Mouse (Mus musculus): Measurements from ENCODE around the gene Anapc13. TPM values are rescaled to one million over a fixed set of nuclear protein-coding genes. Genes with fewer than 3 reads are reported as not detected.

Anapc13 gene
- polyA plus RNA-seq, 1 experiment: 362 TPM

DNA sequence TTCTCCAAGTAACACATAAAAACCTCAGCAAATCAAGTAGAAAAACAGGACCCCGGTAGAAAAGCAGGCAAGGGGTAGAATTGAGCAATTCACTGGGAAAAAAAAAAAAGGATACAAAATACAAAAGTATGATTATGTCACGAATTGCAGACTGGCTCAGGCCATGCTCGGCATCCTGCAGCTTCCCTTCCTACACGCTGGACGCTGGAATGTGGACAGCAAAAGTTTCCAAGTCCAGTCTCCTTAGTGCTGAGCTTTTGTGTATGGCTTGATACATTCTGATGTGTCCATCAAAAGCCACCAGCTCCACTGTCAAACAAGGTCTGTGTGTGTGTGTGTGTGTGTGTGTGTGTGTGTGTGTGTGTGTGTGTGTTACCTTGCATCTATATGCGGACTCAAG lies 15.4 kb downstream of the Anapc13 start:
- Histone ChIP-seq H3K4me3 (ENCODE audit: insufficient read depth, low read depth, low read length) (no peak overlapping the region), H3K27ac (replicated peaks; ENCODE audit: low read depth, low read length) (no peak overlapping the region), H3K4me1 (ENCODE audit: control insufficient read depth, insufficient read depth, insufficient read length, low read length) (peaks cover 2% of the 10 kb centered on the region)

DNA sequence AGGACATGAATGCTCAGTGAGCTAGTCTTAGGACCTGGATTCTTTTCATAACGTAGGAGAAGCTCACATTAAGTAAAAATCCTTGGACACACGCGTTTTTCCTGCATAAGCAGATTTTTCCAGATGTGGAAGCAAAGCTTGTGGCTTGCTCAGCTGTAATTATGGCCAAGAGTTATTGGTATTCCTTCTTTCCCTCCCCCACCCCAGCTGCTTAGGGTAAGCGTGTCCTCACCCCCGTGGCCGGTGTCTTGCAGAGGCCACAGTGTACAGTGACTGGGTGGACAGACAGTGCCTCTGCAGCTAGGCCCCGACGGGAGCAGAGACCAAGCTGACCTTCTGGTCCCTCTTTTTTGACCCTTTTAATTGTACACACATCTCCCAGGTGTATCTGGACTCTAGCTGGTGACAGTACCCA lies 17.0 kb downstream of the Anapc13 start:
- Histone ChIP-seq H3K4me3 (ENCODE audit: insufficient read depth, low read depth, low read length) (no peak overlapping the region), H3K4me1 (ENCODE audit: control insufficient read depth, insufficient read depth, insufficient read length, low read length) (peaks cover 2% of the 10 kb centered on the region), H3K27ac (replicated peaks; ENCODE audit: low read depth, low read length) (peak overlapping the region; percentile 70; the same call in 1 of the 2 replicates)

DNA sequence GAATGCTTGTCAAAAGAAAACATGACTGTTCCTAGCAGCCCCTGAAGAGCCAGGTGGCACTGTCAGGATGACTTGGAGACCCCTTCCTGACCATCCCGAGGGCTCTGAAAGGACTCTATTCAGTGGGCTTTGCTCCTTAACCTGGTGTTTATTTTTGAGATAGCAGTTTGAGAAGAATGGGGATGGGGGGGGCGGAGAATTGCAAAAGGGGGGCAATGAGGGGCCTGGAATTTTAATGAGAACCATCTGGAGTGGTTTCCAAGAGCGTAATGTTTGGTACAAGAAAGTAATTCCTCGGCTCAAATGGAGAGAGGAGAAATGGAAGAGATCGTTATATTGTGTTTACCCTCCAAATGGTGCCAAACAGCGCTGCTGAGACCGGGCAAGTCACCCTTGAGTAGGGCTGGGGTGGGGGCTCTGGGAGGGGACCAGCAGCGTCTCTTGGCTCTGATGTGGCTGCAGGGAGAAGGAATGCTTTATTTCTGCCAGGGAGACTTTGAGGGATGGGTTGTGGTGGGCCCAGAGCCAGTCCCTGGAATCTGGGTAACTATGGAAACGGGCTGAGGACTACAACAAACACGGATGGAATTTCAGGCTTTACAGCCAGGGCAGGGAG lies 17.5 kb downstream of the Anapc13 start:
- H3K4me1 ChIP-seq (ENCODE audit: control insufficient read depth, insufficient read depth, insufficient read length, low read length): peaks cover 2% of the 10 kb centered on the region
- peak overlapping the region; percentile 70 for H3K27ac ChIP-seq (replicated peaks; ENCODE audit: low read depth, low read length)
- no peak overlapping the region for H3K4me3 ChIP-seq (ENCODE audit: insufficient read depth, low read depth, low read length)

DNA sequence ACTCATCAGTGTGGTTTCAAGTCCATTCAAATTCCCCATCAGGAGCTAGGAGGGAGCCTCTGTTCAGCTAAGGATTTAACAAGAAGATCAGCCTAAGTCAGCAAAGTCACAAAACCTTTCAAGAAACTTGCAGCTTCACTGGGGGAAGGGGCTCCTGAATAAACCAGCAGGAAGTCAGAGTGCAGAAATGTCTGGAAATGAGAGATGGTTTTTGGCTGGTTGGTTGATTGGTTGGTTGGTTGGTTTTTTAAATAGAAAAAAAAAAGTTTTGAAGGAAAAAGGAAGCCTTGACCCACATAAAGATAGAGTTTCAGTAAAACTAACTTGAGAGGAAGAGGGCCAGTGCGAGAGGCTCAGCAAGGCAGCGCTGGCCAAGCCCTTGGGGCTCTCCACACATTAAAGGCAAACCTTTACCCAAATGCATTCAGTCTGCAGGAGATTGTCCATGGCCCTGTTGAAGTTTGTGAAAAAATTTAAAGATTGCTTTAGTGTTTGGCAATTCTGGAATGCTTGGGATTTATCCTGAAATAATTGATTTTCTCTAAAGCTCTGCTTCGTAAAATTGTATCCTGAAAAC lies 19.1 kb downstream of the Anapc13 start:
- no peak overlapping the region for H3K27ac ChIP-seq (replicated peaks; ENCODE audit: low read depth, low read length)
- peaks cover 2% of the 10 kb centered on the region for H3K4me1 ChIP-seq (ENCODE audit: control insufficient read depth, insufficient read depth, insufficient read length, low read length)
- no peak overlapping the region for H3K4me3 ChIP-seq (ENCODE audit: insufficient read depth, low read depth, low read length)

DNA sequence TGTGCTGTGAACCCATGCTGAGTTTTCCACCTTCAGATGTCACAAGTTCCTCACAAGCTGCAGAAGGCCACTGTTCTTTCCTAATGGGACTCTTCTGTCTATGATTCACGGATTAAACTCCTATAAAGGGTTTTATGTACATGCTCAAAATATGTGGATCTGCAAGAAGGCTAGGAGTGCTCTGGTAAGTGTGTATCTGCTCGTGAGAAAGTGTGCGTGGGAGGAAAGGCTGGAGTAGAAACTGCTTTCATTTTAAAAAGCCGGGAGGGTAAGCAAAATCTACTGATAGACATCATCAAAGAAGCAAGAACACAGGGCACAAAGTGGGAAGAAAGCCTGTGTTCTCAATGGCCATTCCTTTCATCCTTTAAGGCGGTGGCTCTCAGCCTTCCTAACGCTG lies 20.9 kb downstream of the Anapc13 start:
- no peak overlapping the region for H3K4me3 ChIP-seq (ENCODE audit: insufficient read depth, low read depth, low read length)
- no peak overlapping the region for H3K27ac ChIP-seq (replicated peaks; ENCODE audit: low read depth, low read length)
- H3K4me1 ChIP-seq (ENCODE audit: control insufficient read depth, insufficient read depth, insufficient read length, low read length): peaks cover 2% of the 10 kb centered on the region

DNA sequence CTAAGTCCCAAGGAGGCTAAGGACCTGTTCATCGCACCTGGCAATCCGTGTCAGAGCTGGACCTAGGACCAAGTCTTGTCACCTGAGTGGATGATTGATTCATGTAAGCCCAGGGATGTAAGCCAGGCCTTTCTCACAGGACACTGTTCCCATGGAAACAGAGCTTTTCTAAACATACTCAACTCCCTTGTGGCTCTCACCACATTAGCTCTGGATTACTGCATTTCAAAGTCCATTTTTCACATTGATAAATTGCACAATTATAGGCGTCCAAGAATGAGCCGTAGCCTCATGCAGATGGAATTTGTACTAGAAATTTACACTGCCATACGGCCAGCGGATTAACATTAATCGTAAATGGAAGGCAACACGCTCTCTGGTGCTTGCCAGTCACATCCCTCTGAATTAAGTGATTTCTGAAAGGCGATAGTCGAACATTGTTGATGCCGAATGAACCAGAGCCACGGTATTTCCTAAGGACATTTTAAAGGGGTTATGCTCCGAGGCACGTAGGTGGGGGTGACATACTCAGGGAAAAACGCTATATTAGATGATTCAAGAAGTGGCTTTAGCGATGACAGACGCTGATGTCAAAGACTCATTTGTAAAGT lies 23.9 kb downstream of the Anapc13 start:
- Histone ChIP-seq H3K4me3 (ENCODE audit: insufficient read depth, low read depth, low read length) (no peak overlapping the region), H3K27ac (replicated peaks; ENCODE audit: low read depth, low read length) (peak overlapping the region; percentile 47; the same call in 1 of the 2 replicates), H3K4me1 (ENCODE audit: control insufficient read depth, insufficient read depth, insufficient read length, low read length) (no peaks in the 10 kb centered on the region)

DNA sequence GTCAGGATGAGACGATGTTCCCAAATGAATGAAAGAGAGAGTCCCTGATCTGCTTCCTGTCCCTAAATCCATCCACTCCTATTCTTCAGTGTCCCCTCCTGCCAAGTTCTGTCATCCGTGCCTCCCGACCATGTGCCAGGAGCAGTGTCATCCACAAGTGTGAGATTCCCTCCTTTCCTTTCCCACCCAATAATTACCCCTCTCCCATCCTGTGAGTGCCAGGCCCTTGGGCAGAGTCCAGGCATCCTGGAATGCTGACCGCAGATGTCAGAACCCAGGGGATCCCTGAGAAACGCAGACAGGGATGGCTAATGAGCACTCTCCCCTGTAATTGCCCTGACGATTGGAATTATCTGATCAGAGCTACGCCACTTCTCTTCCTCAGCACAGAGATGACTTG lies 24.5 kb downstream of the Anapc13 start:
- H3K27ac ChIP-seq (replicated peaks; ENCODE audit: low read depth, low read length): peak overlapping the region; percentile 47
- no peak overlapping the region for H3K4me3 ChIP-seq (ENCODE audit: insufficient read depth, low read depth, low read length)
- H3K4me1 ChIP-seq (ENCODE audit: control insufficient read depth, insufficient read depth, insufficient read length, low read length): no peaks in the 10 kb centered on the region

DNA sequence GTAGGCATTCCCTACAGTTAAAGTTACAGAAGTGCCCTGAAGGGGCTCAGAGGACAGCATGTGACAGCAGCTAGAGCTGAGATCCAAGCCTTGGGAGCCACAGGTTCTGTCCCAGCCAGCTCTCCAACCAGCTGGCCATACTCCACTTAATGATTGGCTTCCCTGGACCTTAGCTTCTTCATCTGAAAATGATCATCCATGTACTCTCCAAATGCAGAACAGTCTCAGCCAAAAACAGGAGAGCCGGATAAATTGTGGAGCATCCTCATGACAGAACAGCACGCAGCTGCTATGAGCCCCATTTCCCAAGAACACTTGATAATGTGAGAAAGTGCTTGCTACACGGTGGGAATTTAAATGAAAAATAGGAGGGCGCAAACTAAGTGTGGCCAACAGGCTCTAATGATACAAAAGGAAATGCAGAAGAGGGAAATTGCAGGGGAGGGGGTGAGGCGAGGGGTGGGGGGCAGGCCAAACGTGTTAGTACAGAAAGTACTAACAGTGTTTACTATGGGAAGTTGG lies 25.2 kb downstream of the Anapc13 start:
- Histone ChIP-seq H3K27ac (replicated peaks; ENCODE audit: low read depth, low read length) (0 out of 2 replicates have a peak overlapping the region, but pooled peaks have one; percentile 47), H3K4me3 (ENCODE audit: insufficient read depth, low read depth, low read length) (no peak overlapping the region)

DNA sequence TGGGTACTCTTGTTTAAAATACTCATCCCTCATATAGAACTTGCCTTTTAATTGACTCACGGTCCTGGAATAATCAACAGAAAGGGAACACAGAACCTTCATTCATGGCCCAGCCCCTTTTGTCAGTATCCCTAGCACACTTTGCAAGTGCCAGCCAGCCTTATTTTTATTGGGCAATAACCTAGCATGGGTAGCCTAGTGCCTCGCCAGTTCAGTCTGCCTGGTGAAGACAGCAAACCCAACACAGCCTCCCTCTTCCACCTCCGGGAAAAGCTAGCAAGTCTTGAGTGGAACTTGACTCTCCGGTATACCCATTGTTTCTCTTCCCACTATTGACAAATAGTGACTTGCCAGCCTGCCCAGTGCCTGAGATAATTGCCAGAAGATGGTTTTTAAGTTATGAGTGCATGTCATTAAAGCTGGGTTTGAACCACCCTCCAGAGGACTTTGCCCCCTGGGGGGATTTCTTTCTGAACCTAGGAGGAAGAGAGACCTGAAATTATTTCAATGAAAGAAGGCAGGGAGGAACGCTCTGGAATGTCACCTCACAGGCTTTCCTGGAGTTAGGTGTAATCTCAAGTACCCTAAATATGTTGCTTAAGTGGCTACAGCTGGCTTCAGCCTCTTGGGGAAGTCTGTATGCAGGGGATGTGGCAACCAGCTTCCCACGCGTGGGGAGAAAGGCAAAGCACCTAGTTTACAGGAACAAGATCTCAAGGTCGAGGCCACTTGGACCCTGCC lies 30.4 kb downstream of the Anapc13 start:
- Histone ChIP-seq H3K27ac (replicated peaks; ENCODE audit: low read depth, low read length) (no peak overlapping the region), H3K4me1 (ENCODE audit: control insufficient read depth, insufficient read depth, insufficient read length, low read length) (peaks cover 3% of the 10 kb centered on the region; the same call in 1 of the 2 replicates), H3K4me3 (ENCODE audit: insufficient read depth, low read depth, low read length) (no peak overlapping the region)

More for the DNA sequence above, 25.2 kb downstream of the Anapc13 start:
- no peaks in the 10 kb centered on the region for H3K4me1 ChIP-seq (ENCODE audit: control insufficient read depth, insufficient read depth, insufficient read length, low read length)

DNA sequence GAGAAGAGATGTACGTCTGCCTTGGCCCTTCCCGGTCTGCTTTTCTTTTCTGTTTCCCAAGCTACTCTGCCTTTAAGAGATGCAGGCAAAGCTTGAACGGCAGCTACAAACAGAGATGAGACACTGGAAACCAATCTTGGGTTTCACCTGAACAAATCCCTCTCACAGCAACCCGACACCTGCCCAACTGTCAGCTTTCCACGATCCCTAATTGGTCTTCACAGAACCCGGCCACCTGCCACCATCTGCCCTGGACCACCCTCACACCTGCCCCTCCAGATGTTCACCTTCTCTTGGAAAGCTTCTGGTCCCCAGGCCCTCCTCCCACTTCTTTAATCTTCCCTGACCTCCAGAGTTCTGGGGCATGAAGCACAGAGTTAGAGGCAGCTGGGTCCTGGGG lies 42.0 kb downstream of the Anapc13 start:
- H3K4me1 ChIP-seq (ENCODE audit: control insufficient read depth, insufficient read depth, insufficient read length, low read length): no peaks in the 10 kb centered on the region
- no peak overlapping the region for H3K4me3 ChIP-seq (ENCODE audit: insufficient read depth, low read depth, low read length)
- H3K27ac ChIP-seq (replicated peaks; ENCODE audit: low read depth, low read length): no peak overlapping the region

DNA sequence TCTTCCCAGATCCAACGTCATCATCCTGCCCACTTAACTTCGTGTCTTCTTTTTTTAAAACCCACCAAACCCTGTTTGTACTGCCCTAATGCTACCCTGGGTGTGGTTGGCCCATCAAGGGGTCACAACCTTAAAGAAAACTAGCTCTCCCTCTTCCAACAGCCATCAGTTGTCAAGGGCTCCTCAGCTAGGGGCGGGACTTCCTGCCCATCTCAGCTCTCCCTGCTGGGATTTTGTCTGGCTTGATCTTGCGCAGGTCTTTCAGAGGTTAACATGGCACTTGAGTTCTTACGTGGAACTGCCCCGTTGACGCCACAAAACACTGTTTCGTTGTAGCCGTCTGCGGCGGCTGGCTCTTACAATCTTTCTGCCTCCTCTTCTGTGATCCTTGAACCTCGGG lies 42.8 kb downstream of the Anapc13 start:
- H3K4me1 ChIP-seq (ENCODE audit: control insufficient read depth, insufficient read depth, insufficient read length, low read length): no peaks in the 10 kb centered on the region
- H3K27ac ChIP-seq (replicated peaks; ENCODE audit: low read depth, low read length): no peak overlapping the region
- H3K4me3 ChIP-seq (ENCODE audit: insufficient read depth, low read depth, low read length): no peak overlapping the region

DNA sequence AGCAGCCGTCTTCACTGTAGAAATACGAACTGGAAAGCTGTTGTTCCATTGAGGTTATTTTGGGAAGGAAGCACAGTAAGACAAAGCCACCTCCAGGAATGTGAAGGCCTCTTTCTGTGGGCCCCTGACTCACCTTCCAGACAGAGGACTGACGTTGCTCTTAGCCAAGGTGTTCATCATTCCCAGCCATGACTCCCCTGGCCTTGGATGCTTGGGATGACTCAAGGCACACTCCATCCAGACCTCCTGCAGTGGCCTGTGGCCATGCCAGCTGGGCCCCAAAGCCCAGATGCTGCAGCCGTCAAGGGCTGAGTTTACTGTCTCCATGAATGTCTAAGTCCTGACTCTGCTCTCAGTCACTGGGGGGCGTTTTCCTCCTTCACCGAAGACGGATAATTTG lies 47.3 kb downstream of the Anapc13 start:
- Histone ChIP-seq H3K4me3 (ENCODE audit: insufficient read depth, low read depth, low read length) (no peak overlapping the region), H3K27ac (replicated peaks; ENCODE audit: low read depth, low read length) (no peak overlapping the region), H3K4me1 (ENCODE audit: control insufficient read depth, insufficient read depth, insufficient read length, low read length) (no peaks in the 10 kb centered on the region)

DNA sequence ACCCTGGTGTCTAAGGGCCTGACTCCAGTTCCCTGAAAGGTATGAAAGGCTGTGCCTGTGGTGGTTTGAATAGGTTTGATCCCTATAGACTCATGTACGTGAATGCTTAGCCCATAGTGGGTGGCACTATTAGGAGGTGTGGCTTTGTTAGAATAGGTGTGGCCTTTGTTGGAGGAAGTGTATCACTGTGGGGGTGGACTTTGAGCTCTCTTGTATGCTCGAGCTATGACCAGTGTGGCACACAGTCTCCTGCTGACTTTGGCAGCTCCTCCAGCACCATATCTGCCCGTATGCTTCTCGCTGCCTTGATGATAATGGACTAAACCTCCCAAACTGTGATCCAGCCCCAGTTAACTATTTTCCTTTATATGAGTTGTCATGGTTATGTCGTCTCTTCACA lies 49.8 kb downstream of the Anapc13 start:
- Histone ChIP-seq H3K27ac (replicated peaks; ENCODE audit: low read depth, low read length) (no peak overlapping the region), H3K4me3 (ENCODE audit: insufficient read depth, low read depth, low read length) (no peak overlapping the region), H3K4me1 (ENCODE audit: control insufficient read depth, insufficient read depth, insufficient read length, low read length) (no peaks in the 10 kb centered on the region)

DNA sequence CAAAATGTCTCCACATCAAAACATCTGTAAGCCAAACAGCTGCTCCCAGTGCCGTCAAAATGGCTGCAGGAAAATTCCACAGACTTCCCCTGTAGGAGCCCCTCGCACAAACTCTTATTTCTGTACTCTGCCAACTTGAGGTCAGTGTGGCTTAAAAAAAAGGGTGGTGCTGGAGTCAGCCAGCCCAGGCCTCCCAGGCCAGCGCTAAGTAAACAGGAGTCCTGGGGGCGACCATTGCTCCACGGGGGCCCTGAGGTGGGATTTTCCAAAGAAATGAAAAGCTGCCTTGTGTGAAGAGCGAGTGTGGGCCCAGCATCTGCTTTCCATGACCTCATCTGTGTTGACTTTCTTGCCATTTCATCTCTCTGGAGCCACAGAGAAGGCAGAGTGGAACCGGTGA lies 55.4 kb downstream of the Anapc13 start:
- H3K4me1 ChIP-seq (ENCODE audit: control insufficient read depth, insufficient read depth, insufficient read length, low read length): no peaks in the 10 kb centered on the region
- no peak overlapping the region for H3K4me3 ChIP-seq (ENCODE audit: insufficient read depth, low read depth, low read length)
- no peak overlapping the region for H3K27ac ChIP-seq (replicated peaks; ENCODE audit: low read depth, low read length)

Measured in brown adipose tissue, adult 24 weeks (tissue).